Mouse (Mus musculus): ENCODE data around the gene Foxs1. TPM values are rescaled to one million over a fixed set of nuclear protein-coding genes. Genes with fewer than 3 reads are reported as not detected.
A peak's percentile ranks its signal among the peaks of the same experiment; 100 is the strongest.

The Foxs1 gene
- total RNA-seq, 2 experiments from 2014 or later = 4.6 to 6.5 TPM

- no peak for DNase-seq
Observed at GRCm38 (mm10) chr2:152928219-152928987, 4.6 kb downstream of the Foxs1 start.

- DNase-seq = no peak
Observed at GRCm38 (mm10) chr2:152927371-152927770, 5.6 kb downstream of the Foxs1 start.

- no peak for DNase-seq
Observed at GRCm38 (mm10) chr2:152926896-152927295, 6.1 kb downstream of the Foxs1 start.

DNA sequence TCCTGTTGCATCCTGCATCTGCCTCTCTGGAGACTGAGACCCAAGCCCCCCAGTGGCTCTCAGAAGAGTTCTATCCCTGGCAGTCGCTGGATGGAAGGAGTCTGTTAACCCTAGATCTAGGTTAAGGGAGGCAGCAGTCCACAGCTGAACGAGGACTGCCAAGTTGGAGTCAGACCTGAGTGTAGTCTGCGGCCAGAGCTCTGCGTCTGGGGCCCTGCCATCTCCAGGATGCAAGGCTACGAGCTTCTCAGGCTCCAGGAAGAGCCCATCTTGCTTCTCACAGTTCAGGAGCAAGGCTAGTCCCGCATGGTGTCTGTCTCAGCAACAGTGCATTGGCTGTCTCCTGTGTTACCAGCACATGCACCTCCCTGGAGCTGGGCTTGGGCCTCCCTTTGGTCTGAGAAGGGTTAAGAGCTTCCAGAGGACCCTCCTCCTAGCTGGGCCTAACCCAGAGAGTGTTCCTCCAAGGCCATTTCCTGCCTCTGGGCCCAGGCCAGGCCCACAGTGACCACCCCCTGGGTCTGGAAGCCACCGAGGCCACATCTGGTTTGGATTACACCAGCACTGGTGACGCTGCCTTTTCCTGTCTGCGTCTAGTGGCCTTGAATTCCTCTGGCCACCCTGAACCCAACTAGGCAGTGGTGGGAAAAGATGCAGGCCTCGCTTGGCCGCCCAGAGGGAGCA, 7.7 kb downstream of the Foxs1 start:
- peak; percentile 70 for DNase-seq

- no peak for DNase-seq
Observed at GRCm38 (mm10) chr2:152924543-152924942, 8.5 kb downstream of the Foxs1 start.

GRCm38 (mm10) chr2:152924128-152924527, 8.9 kb downstream of the Foxs1 start:
- DNase-seq = no peak

- DNase-seq = no peak
Observed at GRCm38 (mm10) chr2:152923621-152924020, 9.4 kb downstream of the Foxs1 start.

DNA sequence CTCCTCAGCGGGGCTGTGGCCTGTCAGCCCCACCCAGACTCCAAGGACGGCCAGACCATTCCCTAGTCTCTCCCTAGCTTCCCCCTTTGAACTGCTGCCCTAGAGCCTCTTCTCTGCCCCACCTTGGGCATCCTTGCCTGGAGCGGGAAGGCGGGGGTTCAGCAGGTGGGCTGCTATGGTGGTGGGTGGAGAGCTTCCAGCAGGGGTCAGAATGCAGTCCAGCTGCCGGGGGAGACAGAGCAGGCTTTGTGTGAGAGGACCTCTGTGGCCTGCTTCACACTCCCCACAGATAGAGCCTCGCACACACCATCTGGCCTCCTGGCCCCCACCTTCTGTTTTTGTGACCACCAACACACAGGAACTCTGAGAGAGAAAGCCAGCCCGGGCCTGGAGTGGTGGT, 10.6 kb downstream of the Foxs1 start:
- DNase-seq = no peak

GRCm38 (mm10) chr2:152917671-152918070, 15.3 kb downstream of the Foxs1 start:
- DNase-seq = no peak

- DNase-seq = no peak
Observed at GRCm38 (mm10) chr2:152916111-152916510, 16.9 kb downstream of the Foxs1 start.

GRCm38 (mm10) chr2:152915453-152915852, 17.6 kb downstream of the Foxs1 start:
- DNase-seq = no peak

DNA sequence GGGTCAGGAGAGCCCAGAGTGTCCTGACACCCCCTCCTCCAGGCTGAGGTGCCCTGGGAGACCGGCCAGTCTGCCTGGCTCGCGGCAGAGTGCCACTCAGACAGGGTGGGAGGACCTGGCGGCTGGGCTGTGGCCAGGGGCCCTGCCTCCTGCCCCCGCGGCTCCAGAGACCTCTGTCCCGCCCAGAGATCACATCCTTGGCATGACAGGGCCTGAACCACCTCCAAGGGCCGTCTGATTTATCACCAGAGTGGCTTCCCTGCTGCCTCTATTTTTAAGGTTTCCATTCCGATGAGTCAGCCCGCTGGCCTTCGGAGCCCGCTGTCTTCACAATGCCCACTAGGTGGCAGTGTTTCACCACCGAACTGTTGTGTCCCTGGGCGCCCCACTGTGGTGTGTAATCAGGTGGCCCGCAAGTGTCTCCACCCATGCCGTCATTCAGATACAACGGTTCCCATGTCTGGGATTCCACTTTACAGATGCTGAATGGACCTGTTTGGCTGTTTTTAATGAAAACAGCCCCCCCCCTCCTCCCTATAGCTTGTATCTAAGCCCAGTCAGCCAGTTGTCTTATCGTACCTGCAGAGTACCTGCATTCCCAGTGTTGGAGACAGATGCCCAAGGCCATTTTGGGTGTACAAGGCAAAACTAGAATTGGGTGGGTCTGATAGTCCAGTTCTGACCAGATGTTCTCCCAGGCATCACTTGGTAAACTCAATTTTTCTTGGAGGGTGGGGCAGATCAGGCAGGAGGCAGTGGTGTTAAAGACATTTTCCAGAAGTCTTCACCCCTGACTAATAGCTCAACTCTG, 18.5 kb downstream of the Foxs1 start:
- peak; percentile 86 for DNase-seq

- peak; percentile 48 for DNase-seq
Observed at GRCm38 (mm10) chr2:152913471-152913870, 19.5 kb downstream of the Foxs1 start.

DNA sequence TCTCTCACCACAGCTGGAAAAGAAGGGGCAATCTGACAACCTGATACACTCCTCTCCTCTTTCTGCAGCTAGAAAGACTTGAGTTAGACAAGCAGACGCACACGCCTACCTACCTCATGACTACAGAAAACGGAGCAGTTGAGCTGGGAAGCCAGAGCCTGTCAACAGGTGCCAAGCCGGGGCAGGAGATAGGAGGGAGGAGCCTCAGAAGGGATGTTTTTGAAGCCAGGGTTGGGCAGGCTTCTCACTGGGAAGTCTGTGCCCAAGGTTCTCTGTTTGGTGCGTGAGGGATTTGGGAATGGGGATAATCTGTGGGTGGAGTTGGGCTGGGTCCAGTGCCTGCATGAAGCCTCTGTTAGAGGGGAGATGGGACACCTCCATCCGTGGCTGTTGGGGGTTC, 21.6 kb downstream of the Foxs1 start:
- peak; percentile 30 for DNase-seq

DNA sequence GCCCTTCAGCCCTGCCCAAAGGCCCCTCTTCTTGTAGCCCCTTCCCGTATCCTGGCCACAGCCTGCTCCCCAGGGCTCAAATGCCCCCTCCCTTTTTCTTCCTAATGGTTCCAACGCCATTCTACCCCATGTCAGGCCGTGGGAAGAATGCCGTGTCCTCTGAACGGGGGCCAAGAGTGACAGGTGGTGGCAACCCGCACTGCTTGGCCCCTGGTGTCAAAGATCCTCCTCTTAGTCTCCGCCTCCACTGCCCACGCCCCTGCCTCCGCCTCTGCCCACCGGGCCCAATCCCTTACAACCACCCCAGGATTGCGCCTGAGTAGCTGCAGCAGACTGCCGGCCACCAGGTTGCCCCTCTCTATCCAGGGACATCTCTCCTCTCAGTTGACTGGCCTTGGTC, 22.0 kb downstream of the Foxs1 start, which contains the start of gene Mylk2:
TSS of gene Mylk2 (plus strand) at position 322 of the 400 bp plus-strand sequence.
- DNase-seq = peak; percentile 83

DNA sequence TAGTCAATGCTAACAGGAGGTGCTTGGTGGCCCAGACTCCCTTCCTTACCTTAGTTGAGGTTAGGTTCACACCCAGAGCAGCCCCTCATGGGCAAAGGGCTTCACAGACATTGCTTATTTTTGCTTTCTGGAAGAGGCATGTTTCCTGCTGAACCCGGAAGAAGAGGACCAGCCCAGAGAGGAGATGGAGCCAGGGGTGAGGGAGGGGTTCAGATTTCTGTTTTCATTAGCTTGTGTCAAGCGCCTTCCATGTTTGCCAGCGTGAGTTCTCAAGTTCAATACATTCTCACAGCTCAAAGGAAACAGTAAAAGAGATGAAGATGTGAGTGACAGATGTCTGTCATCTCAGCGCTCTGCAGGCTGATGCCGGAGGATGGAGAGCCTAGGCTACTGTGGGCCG, 23.2 kb downstream of the Foxs1 start:
- no peak for DNase-seq

- peak; percentile 40 for DNase-seq
Observed at GRCm38 (mm10) chr2:152907114-152907943, 25.7 kb downstream of the Foxs1 start.

DNA sequence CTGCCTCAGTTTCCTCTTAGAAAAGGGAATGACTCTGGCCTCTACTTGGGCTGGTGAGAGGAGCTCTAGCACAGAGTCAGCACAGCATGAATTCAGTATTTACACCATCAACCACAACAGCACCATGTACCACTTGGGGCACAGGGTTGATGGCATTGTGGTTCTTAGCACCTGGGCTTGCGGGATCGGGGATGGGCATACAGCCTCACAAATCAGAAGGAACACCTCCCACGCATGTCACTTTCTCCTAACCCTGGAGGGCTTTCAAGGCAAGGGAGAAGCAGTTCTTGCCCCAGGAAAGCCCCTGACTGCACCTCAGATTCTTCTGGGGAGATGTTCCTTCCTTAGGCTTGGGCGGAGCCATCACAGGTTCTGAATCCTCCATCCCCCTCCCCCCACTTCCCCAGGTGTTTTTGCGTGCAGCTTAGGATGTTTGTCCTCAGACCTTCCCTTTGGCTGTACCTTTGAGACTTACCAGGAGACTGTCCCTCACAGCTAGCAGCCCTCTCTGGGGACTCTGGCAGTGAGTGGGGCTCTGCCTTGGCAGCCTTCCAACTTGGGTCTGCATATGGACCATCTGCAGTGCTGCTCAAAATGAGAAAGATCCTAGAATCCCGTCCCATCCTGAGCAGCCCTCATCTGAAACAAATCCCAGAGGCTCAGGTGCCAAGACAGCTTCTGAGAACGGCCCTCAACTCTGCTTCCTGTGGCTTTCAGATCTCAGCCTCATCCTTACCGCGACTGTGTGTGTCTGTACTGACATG, 26.6 kb downstream of the Foxs1 start:
- DNase-seq = no peak

GRCm38 (mm10) chr2:152905036-152905829, 27.8 kb downstream of the Foxs1 start:
- no peak for DNase-seq

DNA sequence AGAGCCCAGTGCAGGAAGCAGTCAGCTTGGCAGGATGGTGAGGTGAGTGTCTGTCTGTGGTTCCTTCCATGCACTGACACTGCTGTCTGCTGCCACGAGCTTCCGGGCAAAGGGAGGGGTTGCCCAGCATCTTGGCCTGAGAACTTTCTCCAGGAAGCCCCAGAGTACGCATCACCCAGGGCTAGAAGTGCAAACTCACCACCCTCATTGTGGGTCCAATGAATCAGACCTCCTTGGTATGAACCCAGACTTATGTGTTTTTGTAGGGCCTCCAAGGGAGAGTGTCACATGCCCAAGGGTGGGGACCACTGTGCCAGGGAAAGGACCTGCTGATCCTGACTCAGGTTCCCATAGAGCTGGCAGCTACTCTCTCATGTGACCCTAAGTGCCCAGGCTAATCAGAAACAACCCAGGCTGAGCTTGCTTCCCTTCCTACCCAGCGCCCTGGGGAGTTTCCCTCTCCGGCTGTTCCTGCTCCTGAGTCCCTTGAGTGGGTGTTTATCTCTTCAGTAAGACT, 28.8 kb downstream of the Foxs1 start:
- no peak for DNase-seq

All from gastrocnemius, postnatal 10 days (tissue).